Mouse (Mus musculus): ENCODE measurements around the gene Lgals2. TPM values are rescaled to one million over a fixed set of nuclear protein-coding genes. Genes with fewer than 3 reads are reported as not detected.

Lgals2 gene
- polyA plus RNA-seq, 1 experiment from 2014 or later: not detected

DNA sequence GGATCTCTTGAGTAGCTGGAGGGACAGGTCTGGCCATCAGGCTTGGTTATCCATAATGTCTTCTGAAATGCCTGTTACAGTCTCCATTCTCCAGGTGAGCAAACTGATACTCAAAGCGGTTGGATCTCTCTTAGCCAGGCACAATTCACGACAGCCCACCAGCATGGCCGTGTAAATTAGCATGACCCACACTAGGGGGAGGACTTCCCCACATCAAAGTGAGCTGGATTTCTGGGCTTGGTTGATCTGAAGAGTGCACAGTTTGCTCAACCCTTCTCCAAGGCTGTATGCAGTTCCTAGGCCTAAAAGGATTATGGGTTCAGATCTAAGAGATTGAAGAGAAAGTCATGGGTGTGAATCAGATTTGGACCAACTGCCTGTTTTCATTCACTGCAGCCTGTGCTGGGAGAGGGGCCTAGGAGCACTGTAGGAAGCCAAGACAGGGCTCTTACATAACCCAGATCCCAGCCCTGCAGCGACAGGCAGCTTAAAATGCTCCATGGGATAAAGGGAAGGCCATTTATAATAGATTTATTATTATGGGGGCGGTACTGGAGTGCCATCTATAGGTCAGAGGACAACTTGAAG is 16.8 kb upstream of the Lgals2 start:
- Histone ChIP-seq H3K9ac (ENCODE audit: low read length) (no peak overlapping the region), H3K4me1 (ENCODE audit: control insufficient read depth, insufficient read depth, low read length) (peaks cover 8% of the 10 kb centered on the region; the same call in 1 of the 2 replicates), H3K27me3 (ENCODE audit: control insufficient read depth, insufficient read depth, low read length) (no peaks in the 10 kb centered on the region), H3K36me3 (ENCODE audit: control insufficient read depth, insufficient read depth, low read length) (no peaks in the 10 kb centered on the region), H3K9me3 (ENCODE audit: control insufficient read depth, low read length) (no peaks in the 10 kb centered on the region), H3K4me2 (ENCODE audit: low read depth, severe bottlenecking) (no peak overlapping the region), H3K4me3 (ENCODE audit: low read depth, low read length) (no peak overlapping the region), H3K27ac (replicated peaks; ENCODE audit: low read depth, low read length) (no peak overlapping the region)
- no peak for ATAC-seq (ENCODE audit: insufficient number of reproducible peaks, low FRiP score, low TSS enrichment, low read depth)
- no peak for DNase-seq (ENCODE audit: low spot score)
- 56% methylated on average over 5 of the region's 5 CpGs for WGBS

DNA sequence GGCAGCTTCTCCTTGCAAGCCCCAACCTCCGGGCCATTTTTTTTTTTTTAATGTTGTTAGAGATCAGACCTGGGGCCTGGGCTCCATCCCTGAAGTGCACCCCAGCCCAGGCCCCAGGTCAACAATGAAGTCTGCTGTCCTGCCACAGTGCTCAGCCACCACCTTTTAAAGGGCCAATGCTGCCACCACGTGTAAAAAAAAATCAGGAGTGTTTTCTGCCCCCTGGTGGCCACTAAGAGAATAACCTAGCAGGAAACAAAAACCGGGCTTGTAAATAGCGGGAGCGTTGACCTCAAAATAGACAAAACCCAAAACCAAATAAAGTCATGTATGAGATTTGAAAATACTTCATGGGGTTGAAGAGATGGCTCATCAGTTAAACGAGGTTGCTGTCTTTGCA is 14.4 kb upstream of the Lgals2 start:
- Histone ChIP-seq H3K9ac (ENCODE audit: low read length) (no peak overlapping the region), H3K4me2 (ENCODE audit: low read depth, severe bottlenecking) (no peak overlapping the region), H3K27ac (replicated peaks; ENCODE audit: low read depth, low read length) (no peak overlapping the region), H3K4me3 (ENCODE audit: low read depth, low read length) (no peak overlapping the region), H3K27me3 (ENCODE audit: control insufficient read depth, insufficient read depth, low read length) (no peaks in the 10 kb centered on the region), H3K4me1 (ENCODE audit: control insufficient read depth, insufficient read depth, low read length) (peaks cover 6% of the 10 kb centered on the region; the same call in 1 of the 2 replicates), H3K9me3 (ENCODE audit: control insufficient read depth, low read length) (no peaks in the 10 kb centered on the region), H3K36me3 (ENCODE audit: control insufficient read depth, insufficient read depth, low read length) (no peaks in the 10 kb centered on the region)
- DNase-seq (ENCODE audit: low spot score) (peak; percentile 66), ATAC-seq (ENCODE audit: insufficient number of reproducible peaks, low FRiP score, low TSS enrichment, low read depth) (no peak)
- WGBS: 23% methylated on average over 6 of the region's 6 CpGs

DNA sequence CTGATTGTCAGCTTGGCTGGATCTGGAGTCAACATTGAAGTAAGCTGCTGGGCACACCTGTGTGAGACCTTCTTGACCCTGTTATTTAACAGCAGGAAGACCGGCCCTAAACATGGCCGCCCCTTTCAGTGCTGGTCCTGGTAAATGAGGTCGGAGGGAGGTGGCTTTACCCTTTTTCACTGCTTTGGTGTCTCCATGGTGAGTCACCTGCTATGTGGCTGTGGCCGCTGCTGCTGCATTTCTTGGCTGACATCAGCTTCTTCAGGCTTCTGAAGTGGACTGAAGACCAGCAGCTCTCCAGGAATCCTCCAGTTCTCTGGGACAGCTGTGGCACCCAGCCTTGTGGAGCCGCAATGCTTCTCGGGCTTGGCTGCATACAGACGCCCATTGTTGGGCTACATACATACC is 13.5 kb upstream of the Lgals2 start:
- no peaks in the 10 kb centered on the region for H3K27me3 ChIP-seq (ENCODE audit: control insufficient read depth, insufficient read depth, low read length)
- H3K27ac ChIP-seq (replicated peaks; ENCODE audit: low read depth, low read length): peak overlapping the region; percentile 85
- H3K9ac ChIP-seq (ENCODE audit: low read length): no peak overlapping the region; the same call in 1 of the 2 replicates
- H3K4me3 ChIP-seq (ENCODE audit: low read depth, low read length): no peak overlapping the region
- peaks cover 6% of the 10 kb centered on the region; the same call in 1 of the 2 replicates for H3K4me1 ChIP-seq (ENCODE audit: control insufficient read depth, insufficient read depth, low read length)
- H3K36me3 ChIP-seq (ENCODE audit: control insufficient read depth, insufficient read depth, low read length): no peaks in the 10 kb centered on the region
- H3K4me2 ChIP-seq (ENCODE audit: low read depth, severe bottlenecking): peak overlapping the region; percentile 16; the same call in 1 of the 2 replicates
- ATAC-seq (ENCODE audit: insufficient number of reproducible peaks, low FRiP score, low TSS enrichment, low read depth) (peak; percentile 32; the same call in 1 of the 2 replicates), DNase-seq (ENCODE audit: low spot score) (peak; percentile 45)
- WGBS: 61% methylated on average over 7 of the region's 7 CpGs
- no peaks in the 10 kb centered on the region for H3K9me3 ChIP-seq (ENCODE audit: control insufficient read depth, low read length)

DNA sequence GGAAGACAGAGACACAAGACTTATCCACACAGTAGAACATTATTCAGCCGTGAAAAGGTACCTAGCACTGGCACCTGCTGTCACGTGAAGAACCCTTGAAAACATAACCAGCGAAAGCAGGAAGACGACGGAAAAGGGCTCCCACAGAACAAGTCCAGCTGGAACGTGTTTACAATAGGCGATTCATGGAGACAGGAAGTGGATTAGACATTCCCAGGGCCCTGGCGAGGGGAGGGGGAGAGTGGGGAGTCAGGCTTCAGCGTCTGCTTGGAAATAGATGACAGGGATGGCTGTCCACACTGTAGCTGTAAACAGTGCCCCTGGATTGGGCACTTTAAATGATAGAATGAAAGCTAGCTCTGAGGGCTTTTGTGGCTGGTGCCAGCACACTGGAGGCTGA is 13.1 kb upstream of the Lgals2 start:
- Histone ChIP-seq H3K4me2 (ENCODE audit: low read depth, severe bottlenecking) (peak overlapping the region; percentile 16; the same call in 1 of the 2 replicates), H3K4me1 (ENCODE audit: control insufficient read depth, insufficient read depth, low read length) (peaks cover 6% of the 10 kb centered on the region; the same call in 1 of the 2 replicates), H3K9me3 (ENCODE audit: control insufficient read depth, low read length) (no peaks in the 10 kb centered on the region), H3K27ac (replicated peaks; ENCODE audit: low read depth, low read length) (peak overlapping the region; percentile 85), H3K9ac (ENCODE audit: low read length) (no peak overlapping the region; the same call in 1 of the 2 replicates), H3K36me3 (ENCODE audit: control insufficient read depth, insufficient read depth, low read length) (no peaks in the 10 kb centered on the region), H3K4me3 (ENCODE audit: low read depth, low read length) (no peak overlapping the region), H3K27me3 (ENCODE audit: control insufficient read depth, insufficient read depth, low read length) (no peaks in the 10 kb centered on the region)
- DNase-seq (ENCODE audit: low spot score): peak; percentile 82
- peak; percentile 58; the same call in 1 of the 2 replicates for ATAC-seq (ENCODE audit: insufficient number of reproducible peaks, low FRiP score, low TSS enrichment, low read depth)
- 14% methylated on average over 9 of the region's 9 CpGs for WGBS

DNA sequence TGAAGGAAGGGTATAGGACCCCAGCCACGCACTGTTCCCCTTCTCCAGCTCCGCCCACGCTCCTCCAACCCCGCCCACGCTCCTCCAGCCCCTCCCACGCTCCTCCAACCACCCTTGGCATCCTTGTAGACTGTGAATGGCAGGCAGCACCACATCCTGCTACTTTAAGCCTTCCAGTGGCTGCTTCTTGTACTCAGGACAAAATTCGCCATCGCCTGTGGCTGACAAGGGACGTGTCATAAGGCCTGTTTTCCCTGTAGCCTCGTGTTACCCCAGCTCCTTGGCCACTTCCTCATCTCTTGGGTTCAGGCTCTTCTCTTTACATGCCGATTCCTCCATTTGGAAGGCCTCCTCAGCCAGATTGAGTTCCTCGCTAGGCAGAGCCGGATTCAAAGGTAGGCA is 8.5 kb upstream of the Lgals2 start:
- no peak overlapping the region for H3K4me3 ChIP-seq (ENCODE audit: low read depth, low read length)
- no peaks in the 10 kb centered on the region for H3K36me3 ChIP-seq (ENCODE audit: control insufficient read depth, insufficient read depth, low read length)
- no peak for DNase-seq (ENCODE audit: low spot score)
- ATAC-seq (ENCODE audit: insufficient number of reproducible peaks, low FRiP score, low TSS enrichment, low read depth): no peak
- H3K27ac ChIP-seq (replicated peaks; ENCODE audit: low read depth, low read length): no peak overlapping the region
- no peaks in the 10 kb centered on the region for H3K27me3 ChIP-seq (ENCODE audit: control insufficient read depth, insufficient read depth, low read length)
- peaks cover 4% of the 10 kb centered on the region; the same call in 1 of the 2 replicates for H3K4me1 ChIP-seq (ENCODE audit: control insufficient read depth, insufficient read depth, low read length)
- no peak overlapping the region for H3K4me2 ChIP-seq (ENCODE audit: low read depth, severe bottlenecking)
- no peak overlapping the region for H3K9ac ChIP-seq (ENCODE audit: low read length)
- H3K9me3 ChIP-seq (ENCODE audit: control insufficient read depth, low read length): no peaks in the 10 kb centered on the region
- WGBS: 50% methylated on average over 13 of the region's 13 CpGs

DNA sequence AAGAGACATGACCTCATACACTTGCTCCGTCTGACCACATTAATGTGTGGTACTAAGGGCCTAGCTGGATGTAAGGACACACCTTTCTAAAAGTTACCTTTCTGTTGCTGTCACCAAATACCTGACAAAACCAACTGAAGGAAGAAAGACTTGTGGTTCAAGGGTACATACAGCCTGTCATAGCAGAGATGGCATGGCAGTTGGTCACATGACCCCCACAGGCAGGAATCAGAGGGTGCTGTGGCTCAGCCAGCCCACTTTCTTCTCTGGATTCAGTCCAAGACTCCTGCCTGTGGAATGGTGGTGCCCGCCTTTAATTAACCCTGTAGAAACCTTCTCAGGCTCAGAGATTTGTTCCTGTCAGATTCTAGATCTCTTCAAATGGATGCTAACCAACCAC is 7.8 kb upstream of the Lgals2 start:
- no peak overlapping the region for H3K4me3 ChIP-seq (ENCODE audit: low read depth, low read length)
- H3K27me3 ChIP-seq (ENCODE audit: control insufficient read depth, insufficient read depth, low read length): no peaks in the 10 kb centered on the region
- H3K9me3 ChIP-seq (ENCODE audit: control insufficient read depth, low read length): no peaks in the 10 kb centered on the region
- H3K36me3 ChIP-seq (ENCODE audit: control insufficient read depth, insufficient read depth, low read length): no peaks in the 10 kb centered on the region
- no peak for DNase-seq (ENCODE audit: low spot score)
- H3K27ac ChIP-seq (replicated peaks; ENCODE audit: low read depth, low read length): no peak overlapping the region
- no peak overlapping the region for H3K9ac ChIP-seq (ENCODE audit: low read length)
- no peak overlapping the region for H3K4me2 ChIP-seq (ENCODE audit: low read depth, severe bottlenecking)
- no peaks in the 10 kb centered on the region for H3K4me1 ChIP-seq (ENCODE audit: control insufficient read depth, insufficient read depth, low read length)
- 79% methylated on average over 2 of the region's 2 CpGs for WGBS
- ATAC-seq (ENCODE audit: insufficient number of reproducible peaks, low FRiP score, low TSS enrichment, low read depth): no peak

DNA sequence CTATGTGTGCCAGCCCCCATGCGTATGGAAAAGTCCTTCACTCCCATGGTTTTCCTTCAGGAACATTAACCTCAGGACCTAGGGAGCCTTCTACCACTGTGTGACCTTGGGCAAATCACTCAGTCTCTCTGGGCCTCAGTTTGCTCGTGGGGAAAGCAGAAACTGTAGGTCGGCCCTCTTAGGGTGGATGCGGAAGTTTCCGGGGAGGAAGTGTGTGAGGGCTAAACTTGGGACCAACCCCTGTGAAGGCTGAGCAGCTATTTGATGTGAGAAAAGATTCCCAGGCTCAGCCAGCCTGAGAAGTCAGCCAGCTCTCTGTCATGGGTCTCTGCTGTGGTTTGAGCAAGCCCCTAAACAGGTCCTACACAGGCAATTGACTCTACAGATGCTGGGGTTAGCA is 7.0 kb upstream of the Lgals2 start:
- Histone ChIP-seq H3K4me2 (ENCODE audit: low read depth, severe bottlenecking) (no peak overlapping the region), H3K36me3 (ENCODE audit: control insufficient read depth, insufficient read depth, low read length) (no peaks in the 10 kb centered on the region), H3K9me3 (ENCODE audit: control insufficient read depth, low read length) (no peaks in the 10 kb centered on the region), H3K4me3 (ENCODE audit: low read depth, low read length) (no peak overlapping the region), H3K9ac (ENCODE audit: low read length) (no peak overlapping the region), H3K4me1 (ENCODE audit: control insufficient read depth, insufficient read depth, low read length) (no peaks in the 10 kb centered on the region), H3K27me3 (ENCODE audit: control insufficient read depth, insufficient read depth, low read length) (no peaks in the 10 kb centered on the region), H3K27ac (replicated peaks; ENCODE audit: low read depth, low read length) (no peak overlapping the region)
- 85% methylated on average over 5 of the region's 5 CpGs for whole genome bisulfite sequencing
- ATAC-seq (ENCODE audit: insufficient number of reproducible peaks, low FRiP score, low TSS enrichment, low read depth): no peak
- DNase-seq (ENCODE audit: low spot score): no peak

DNA sequence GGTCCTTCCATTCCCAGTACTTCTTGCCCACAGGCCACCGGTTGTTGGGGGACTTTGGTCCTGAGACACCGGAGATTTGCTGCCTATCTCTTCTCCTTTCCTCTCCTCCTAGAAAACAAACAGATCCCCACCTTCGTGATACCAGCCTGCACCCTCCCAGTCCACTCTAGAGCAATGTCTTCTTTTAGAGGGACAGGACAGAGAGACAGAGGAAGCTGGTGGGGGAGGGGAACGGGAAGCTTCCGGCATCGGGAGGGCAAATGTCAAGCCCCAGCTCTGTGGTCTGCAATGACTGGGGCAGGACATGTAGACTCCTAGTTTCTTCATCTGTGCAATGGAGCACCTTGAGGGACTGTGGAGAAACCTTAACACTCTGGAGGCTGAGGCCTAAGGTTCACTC is 4.4 kb upstream of the Lgals2 start:
- no peaks in the 10 kb centered on the region for H3K27me3 ChIP-seq (ENCODE audit: control insufficient read depth, insufficient read depth, low read length)
- no peak overlapping the region for H3K9ac ChIP-seq (ENCODE audit: low read length)
- H3K4me1 ChIP-seq (ENCODE audit: control insufficient read depth, insufficient read depth, low read length): no peaks in the 10 kb centered on the region
- H3K27ac ChIP-seq (replicated peaks; ENCODE audit: low read depth, low read length): no peak overlapping the region
- ATAC-seq (ENCODE audit: insufficient number of reproducible peaks, low FRiP score, low TSS enrichment, low read depth) (no peak), DNase-seq (ENCODE audit: low spot score) (no peak)
- 75% methylated on average over 6 of the region's 6 CpGs for WGBS
- H3K36me3 ChIP-seq (ENCODE audit: control insufficient read depth, insufficient read depth, low read length): no peaks in the 10 kb centered on the region
- H3K9me3 ChIP-seq (ENCODE audit: control insufficient read depth, low read length): no peaks in the 10 kb centered on the region
- no peak overlapping the region for H3K4me3 ChIP-seq (ENCODE audit: low read depth, low read length)
- no peak overlapping the region for H3K4me2 ChIP-seq (ENCODE audit: low read depth, severe bottlenecking)

DNA sequence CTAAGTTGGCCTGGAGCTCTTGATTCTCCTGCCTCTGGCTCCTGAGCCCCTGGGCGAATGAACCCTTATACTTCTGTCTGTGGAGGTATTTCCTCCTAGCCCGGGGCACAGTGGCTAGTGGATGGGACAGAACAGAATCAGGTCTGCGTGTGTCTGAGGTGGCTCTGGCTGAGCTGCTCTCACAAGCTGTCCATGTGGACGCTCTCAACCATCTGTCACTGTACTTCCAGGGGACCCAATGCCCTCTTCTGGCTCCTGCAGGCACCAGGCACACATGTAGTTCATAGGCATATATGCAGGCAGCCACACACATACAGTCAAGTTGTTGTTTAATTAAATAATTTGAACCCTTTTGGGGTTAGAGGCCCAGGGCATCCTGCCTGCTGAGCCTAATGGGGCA is 4.0 kb upstream of the Lgals2 start:
- H3K27ac ChIP-seq (replicated peaks; ENCODE audit: low read depth, low read length): no peak overlapping the region
- H3K27me3 ChIP-seq (ENCODE audit: control insufficient read depth, insufficient read depth, low read length): no peaks in the 10 kb centered on the region
- no peak for ATAC-seq (ENCODE audit: insufficient number of reproducible peaks, low FRiP score, low TSS enrichment, low read depth)
- H3K36me3 ChIP-seq (ENCODE audit: control insufficient read depth, insufficient read depth, low read length): no peaks in the 10 kb centered on the region
- H3K4me1 ChIP-seq (ENCODE audit: control insufficient read depth, insufficient read depth, low read length): no peaks in the 10 kb centered on the region
- no peak overlapping the region for H3K4me2 ChIP-seq (ENCODE audit: low read depth, severe bottlenecking)
- 80% methylated on average over 4 of the region's 4 CpGs for WGBS
- H3K9ac ChIP-seq (ENCODE audit: low read length): no peak overlapping the region
- no peaks in the 10 kb centered on the region for H3K9me3 ChIP-seq (ENCODE audit: control insufficient read depth, low read length)
- no peak overlapping the region for H3K4me3 ChIP-seq (ENCODE audit: low read depth, low read length)
- no peak for DNase-seq (ENCODE audit: low spot score)
